Mouse (Mus musculus): Measurements from ENCODE around the gene Rpa1.
"Not testable (repeated sequence)": the region's sequence is repeated elsewhere in the genome, so short reads cannot be mapped to it uniquely, and the experiment has no call there.

Gene Rpa1

GRCm38 (mm10) chr11:75319246-75319645 is 28.9 kb downstream of the Rpa1 start:
- DNase-seq = peak; percentile 57

GRCm38 (mm10) chr11:75318351-75319221 is 29.5 kb downstream of the Rpa1 start:
- DNase-seq = peak; percentile 68

GRCm38 (mm10) chr11:75313834-75314233 is 34.3 kb downstream of the Rpa1 start:
- no peak for DNase-seq

- DNase-seq = no peak
Measured at GRCm38 (mm10) chr11:75311751-75312150, 36.4 kb downstream of the Rpa1 start.

GRCm38 (mm10) chr11:75310813-75311212 is 37.3 kb downstream of the Rpa1 start:
- DNase-seq = no peak

GRCm38 (mm10) chr11:75308650-75309049 is 39.5 kb downstream of the Rpa1 start:
- no peak for DNase-seq

- DNase-seq = no peak
Measured at GRCm38 (mm10) chr11:75304797-75305196, 43.3 kb downstream of the Rpa1 start.

GRCm38 (mm10) chr11:75300954-75301353 is 47.2 kb downstream of the Rpa1 start:
- no peak for DNase-seq

- DNase-seq = no peak
Measured at GRCm38 (mm10) chr11:75299786-75300185, 48.3 kb downstream of the Rpa1 start.

GRCm38 (mm10) chr11:75298491-75298890 is 49.6 kb downstream of the Rpa1 start:
- DNase-seq = no peak

GRCm38 (mm10) chr11:75297631-75298030 is 50.5 kb downstream of the Rpa1 start:
- DNase-seq = no peak

- no peak for DNase-seq
Measured at GRCm38 (mm10) chr11:75296406-75297005, 51.6 kb downstream of the Rpa1 start.

- DNase-seq = not testable (repeated sequence)
Measured at GRCm38 (mm10) chr11:75295534-75295933, 52.6 kb downstream of the Rpa1 start.

- DNase-seq = no peak
Measured at GRCm38 (mm10) chr11:75294862-75295261, 53.3 kb downstream of the Rpa1 start.

GRCm38 (mm10) chr11:75293852-75294361 is 54.2 kb downstream of the Rpa1 start:
- DNase-seq = no peak

- no peak for DNase-seq
Measured at GRCm38 (mm10) chr11:75292281-75292680, 55.8 kb downstream of the Rpa1 start.

- no peak for DNase-seq
Measured at GRCm38 (mm10) chr11:75291389-75292215, 56.5 kb downstream of the Rpa1 start.

GRCm38 (mm10) chr11:75290566-75291271 is 57.4 kb downstream of the Rpa1 start:
- DNase-seq = peak; percentile 91

GRCm38 (mm10) chr11:75289120-75289519 is 59.0 kb downstream of the Rpa1 start:
- no peak for DNase-seq

- DNase-seq = no peak
Measured at GRCm38 (mm10) chr11:75288517-75288916, 59.6 kb downstream of the Rpa1 start.

GRCm38 (mm10) chr11:75287940-75288339 is 60.2 kb downstream of the Rpa1 start:
- no peak for DNase-seq

- DNase-seq = no peak
Measured at GRCm38 (mm10) chr11:75286868-75287267, 61.3 kb downstream of the Rpa1 start.

All from thymus, postnatal 4 days (tissue).